Mouse (Mus musculus) G1E (cell line): ENCODE measurements around the gene Klrg2.

Source experiments
- CTCF ChIP-seq: IDR thresholded peaks from 2 replicates; pipeline ENCODE4 v1.5.1; 2012; ENCODE audit warnings: low read depth, low read length, inconsistent platforms, mixed read lengths
- GATA1 ChIP-seq: IDR thresholded peaks from 2 replicates; pipeline ENCODE4 v1.6.1; 2012; ENCODE audit warnings: borderline replicate concordance, low read length, inconsistent platforms, mixed read lengths
- GATA2 ChIP-seq: IDR thresholded peaks from 2 replicates; pipeline ENCODE4 v1.6.1; 2012; ENCODE audit warnings: low read depth, low read length, inconsistent platforms, borderline replicate concordance

GRCm38 (mm10) chr6:38676723-38677122, 39.7 kb upstream of the Klrg2 start:
- TF ChIP-seq CTCF (no peak), GATA1 (no peak), GATA2 (no peak)
